Mouse (Mus musculus) embryo, embryonic 10.5 days (tissue): ENCODE results near the gene Disp1.

Experiments
- DNase-seq: peaks from one replicate; pipeline ENCODE4 v3.0.0-alpha.2; 2015; ENCODE audit warnings: low spot score

Disp1 gene

GRCm38 (mm10) chr1:183123725-183124124 is 97.6 kb downstream of the Disp1 start:
- peak; percentile 43 for DNase-seq

GRCm38 (mm10) chr1:183120341-183120923 is 100.9 kb downstream of the Disp1 start:
- DNase-seq: no peak

GRCm38 (mm10) chr1:183117827-183118825 is 103.2 kb downstream of the Disp1 start:
- DNase-seq: no peak

- no peak for DNase-seq
These were observed 104.1 kb downstream of the Disp1 start for GRCm38 (mm10) chr1:183116946-183117826.

GRCm38 (mm10) chr1:183116441-183116840 is 104.9 kb downstream of the Disp1 start:
- DNase-seq: no peak

- DNase-seq: no peak
These were observed 106.2 kb downstream of the Disp1 start for GRCm38 (mm10) chr1:183115076-183115475.

- no peak for DNase-seq
These were observed 106.8 kb downstream of the Disp1 start for GRCm38 (mm10) chr1:183114554-183114953.

GRCm38 (mm10) chr1:183113546-183113945 is 107.8 kb downstream of the Disp1 start:
- no peak for DNase-seq

GRCm38 (mm10) chr1:183107476-183107875 is 113.8 kb downstream of the Disp1 start:
- DNase-seq: no peak

GRCm38 (mm10) chr1:183104696-183105095 is 116.6 kb downstream of the Disp1 start:
- DNase-seq: no peak

GRCm38 (mm10) chr1:183102775-183103174 is 118.5 kb downstream of the Disp1 start:
- DNase-seq: no peak

GRCm38 (mm10) chr1:183102153-183102552 is 119.2 kb downstream of the Disp1 start:
- DNase-seq: peak; percentile 66

GRCm38 (mm10) chr1:183101371-183101770 is 120.0 kb downstream of the Disp1 start:
- no peak for DNase-seq

- DNase-seq: no peak
These were observed 121.1 kb downstream of the Disp1 start for GRCm38 (mm10) chr1:183100245-183100644.

- no peak for DNase-seq
These were observed 121.6 kb downstream of the Disp1 start for GRCm38 (mm10) chr1:183099686-183100085.

GRCm38 (mm10) chr1:183097606-183098005 is 123.7 kb downstream of the Disp1 start:
- no peak for DNase-seq

- no peak for DNase-seq
These were observed 125.8 kb downstream of the Disp1 start for GRCm38 (mm10) chr1:183095454-183096088.

- DNase-seq: no peak
These were observed 129.0 kb downstream of the Disp1 start for GRCm38 (mm10) chr1:183092296-183092695.

GRCm38 (mm10) chr1:183091203-183091602 is 130.1 kb downstream of the Disp1 start:
- no peak for DNase-seq

- DNase-seq: no peak
These were observed 132.7 kb downstream of the Disp1 start for GRCm38 (mm10) chr1:183088661-183089060.

GRCm38 (mm10) chr1:183086843-183087242 is 134.5 kb downstream of the Disp1 start:
- no peak for DNase-seq
